Mouse (Mus musculus) neural tube, embryonic 14.5 days (tissue): ENCODE data around the gene Pus10. TPM values are rescaled to one million over a fixed set of nuclear protein-coding genes. Genes with fewer than 3 reads are reported as not detected.
"Not testable (repeated sequence)": the region's sequence is repeated elsewhere in the genome, so short reads cannot be mapped to it uniquely, and the experiment has no call there.

ENCODE experiments used
- ATAC-seq: fragments of 200-750 bp; cut with Nextera tagmentation; 2 replicates; pipeline ENCODE4 v1.8.0; 2017; ENCODE audit warnings: low read depth, mild to moderate bottlenecking, moderate TSS enrichment, moderate library complexity
- H3K27ac ChIP-seq: fragments of 300-500 bp; sonication (generic); 2 replicates; pipeline ENCODE4 v1.5.1; 2014; ENCODE audit warnings: low read depth, mild to moderate bottlenecking, control low read depth, low read length, moderate library complexity, mixed read lengths
- H3K27me3 ChIP-seq: fragments of 300-500 bp; sonication (generic); 2 replicates; pipeline ENCODE4 v1.6.1; 2014; ENCODE audit warnings: low read length; ENCODE audit not compliant: control insufficient read depth, insufficient read depth
- H3K36me3 ChIP-seq: fragments of 300-500 bp; sonication (generic); 2 replicates; pipeline ENCODE4 v1.6.1; 2014; ENCODE audit warnings: low read length, mixed read lengths; ENCODE audit not compliant: control insufficient read depth, insufficient read depth
- H3K4me1 ChIP-seq: fragments of 300-500 bp; sonication (generic); 2 replicates; pipeline ENCODE4 v1.6.1; 2014; ENCODE audit warnings: low read length; ENCODE audit not compliant: control insufficient read depth, insufficient read depth
- H3K4me2 ChIP-seq: fragments of 300-500 bp; sonication (generic); 2 replicates; pipeline ENCODE4 v1.6.1; 2014; ENCODE audit warnings: mild to moderate bottlenecking, low read depth, low read length, control low read depth
- H3K4me3 ChIP-seq: fragments of 300-500 bp; sonication (generic); 2 replicates; pipeline ENCODE4 v1.5.1; 2014; ENCODE audit warnings: low read depth, low read length, control low read depth, mixed read lengths
- H3K9ac ChIP-seq: fragments of 300-500 bp; sonication (generic); replicated peaks from 2 replicates; pipeline ENCODE4 v1.6.1; 2014; ENCODE audit warnings: low read depth, mild to moderate bottlenecking, control low read depth, low read length, mixed read lengths
- H3K9me3 ChIP-seq: fragments of 300-500 bp; sonication (generic); 2 replicates; pipeline ENCODE4 v1.6.1; 2016; ENCODE audit warnings: low read length; ENCODE audit not compliant: control insufficient read depth
- WGBS: fragments of 180-500 bp; shearing (Covaris S2); extraction: QIAGEN DNeasy Blood & Tissue Kit; methylation state at CpG from one replicate; pipeline ENCODE4 v1.1.7; 2014; 5-methylcytosine and 5-hydroxymethylcytosine counted together
- polyA plus RNA-seq: library from polyadenylated mRNA; unstranded; fragments of >200 nt; fragmentation: Nextera tagmentation; extraction: Ambion mirVana; gene quantifications from 2 replicates; pipeline ENCODE4 v1.2.1, GENCODE M21; 2014

The Pus10 gene
- polyA plus RNA-seq, 1 experiment from 2014 or later: 13.9 TPM

- no peaks in the 10 kb centered on the region for H3K4me1 ChIP-seq
- H3K9me3 ChIP-seq: no peaks in the 10 kb centered on the region
- H3K4me3 ChIP-seq: no peak overlapping the region
- H3K4me2 ChIP-seq: no peak overlapping the region
- no peak overlapping the region for H3K27ac ChIP-seq
- 96% methylated on average over 2 of the region's 2 CpGs for WGBS
- no peaks in the 10 kb centered on the region for H3K36me3 ChIP-seq
- no peaks in the 10 kb centered on the region for H3K27me3 ChIP-seq
- H3K9ac ChIP-seq: no peak overlapping the region
- ATAC-seq: no peak
Measured at GRCm38 (mm10) chr11:23762635-23763034, 97.2 kb downstream of the Pus10 start.

- not testable (repeated sequence) for H3K4me3 ChIP-seq, H3K4me1 ChIP-seq, H3K36me3 ChIP-seq, H3K9me3 ChIP-seq, H3K27me3 ChIP-seq, H3K4me2 ChIP-seq, ATAC-seq, H3K27ac ChIP-seq, H3K9ac ChIP-seq
- 94% methylated on average over 4 of the region's 5 CpGs for WGBS
Measured at GRCm38 (mm10) chr11:23767369-23767768, 101.9 kb downstream of the Pus10 start.

- Histone ChIP-seq H3K4me2 (no peak overlapping the region), H3K27me3 (no peaks in the 10 kb centered on the region), H3K9me3 (no peaks in the 10 kb centered on the region), H3K4me1 (no peaks in the 10 kb centered on the region), H3K4me3 (no peak overlapping the region), H3K9ac (no peak overlapping the region), H3K27ac (no peak overlapping the region), H3K36me3 (no peaks in the 10 kb centered on the region)
- WGBS: 77% methylated on average over 1 of the region's 1 CpGs
- ATAC-seq: no peak
Measured at GRCm38 (mm10) chr11:23767928-23768327, 102.5 kb downstream of the Pus10 start.

- H3K4me3 ChIP-seq: no peak overlapping the region
- no peak for ATAC-seq
- H3K27me3 ChIP-seq: no peaks in the 10 kb centered on the region
- no peak overlapping the region for H3K9ac ChIP-seq
- no peaks in the 10 kb centered on the region for H3K4me1 ChIP-seq
- H3K27ac ChIP-seq: no peak overlapping the region
- H3K9me3 ChIP-seq: no peaks in the 10 kb centered on the region
- no peak overlapping the region for H3K4me2 ChIP-seq
- H3K36me3 ChIP-seq: no peaks in the 10 kb centered on the region
Measured at GRCm38 (mm10) chr11:23769033-23769432, 103.6 kb downstream of the Pus10 start.

- ATAC-seq: peak; percentile 3; the same call in 1 of the 2 replicates
Measured at GRCm38 (mm10) chr11:23769686-23770509, 104.4 kb downstream of the Pus10 start.

GRCm38 (mm10) chr11:23770510-23770759 lies 105.0 kb downstream of the Pus10 start:
- peak overlapping the region; percentile 70 for H3K9ac ChIP-seq
- H3K4me2 ChIP-seq: peak overlapping the region; percentile 73
- peak overlapping the region; percentile 78 for H3K4me3 ChIP-seq
- H3K27me3 ChIP-seq: no peaks in the 10 kb centered on the region
- H3K36me3 ChIP-seq: no peaks in the 10 kb centered on the region
- H3K9me3 ChIP-seq: no peaks in the 10 kb centered on the region
- H3K4me1 ChIP-seq: no peaks in the 10 kb centered on the region
- peak overlapping the region; percentile 88 for H3K27ac ChIP-seq
- under 1% methylated on average over 24 of the region's 24 CpGs for WGBS
- no peak for ATAC-seq

More at GRCm38 (mm10) chr11:23769686-23770509, 104.4 kb downstream of the Pus10 start:
- peak overlapping the region; percentile 73 for H3K4me2 ChIP-seq
- H3K9me3 ChIP-seq: no peaks in the 10 kb centered on the region
- under 1% methylated on average over 25 of the region's 25 CpGs for WGBS
- no peaks in the 10 kb centered on the region for H3K36me3 ChIP-seq
- H3K4me3 ChIP-seq: peak overlapping the region; percentile 78
- no peaks in the 10 kb centered on the region for H3K27me3 ChIP-seq
- H3K4me1 ChIP-seq: no peaks in the 10 kb centered on the region
- H3K9ac ChIP-seq: peak overlapping the region; percentile 70
- H3K27ac ChIP-seq: peak overlapping the region; percentile 88

GRCm38 (mm10) chr11:23770760-23771506 lies 105.5 kb downstream of the Pus10 start, which contains the start of gene Rel:
TSS of gene Rel (minus strand) at chr11:23770970.
- Histone ChIP-seq H3K4me3 (peak within 1 kb of the TSS; percentile 78), H3K4me1 (no peaks in the 10 kb centered on the region), H3K27me3 (no peaks in the 10 kb centered on the region), H3K9me3 (no peaks in the 10 kb centered on the region), H3K27ac (peak within 1 kb of the TSS; percentile 88), H3K4me2 (peak within 1 kb of the TSS; percentile 73), H3K9ac (peak within 1 kb of the TSS; percentile 70), H3K36me3 (no peaks in the 10 kb centered on the region)
- WGBS: under 1% methylated on average over 64 of the region's 88 CpGs
- peak; percentile 96 for ATAC-seq

GRCm38 (mm10) chr11:23771507-23772097 lies 106.1 kb downstream of the Pus10 start:
- Histone ChIP-seq H3K9ac (peak overlapping the region; percentile 70), H3K4me1 (no peaks in the 10 kb centered on the region), H3K27ac (peak overlapping the region; percentile 88), H3K27me3 (no peaks in the 10 kb centered on the region), H3K9me3 (no peaks in the 10 kb centered on the region), H3K4me2 (peak overlapping the region; percentile 73), H3K36me3 (no peaks in the 10 kb centered on the region), H3K4me3 (peak overlapping the region; percentile 78)
- ATAC-seq: no peak; the same call in 1 of the 2 replicates
- 7% methylated on average over 21 of the region's 21 CpGs for WGBS

GRCm38 (mm10) chr11:23772471-23772870 lies 107.0 kb downstream of the Pus10 start:
- ATAC-seq: no peak
- no peaks in the 10 kb centered on the region for H3K27me3 ChIP-seq
- H3K27ac ChIP-seq: no peak overlapping the region
- H3K4me3 ChIP-seq: no peak overlapping the region
- H3K36me3 ChIP-seq: no peaks in the 10 kb centered on the region
- H3K4me1 ChIP-seq: no peaks in the 10 kb centered on the region
- no peaks in the 10 kb centered on the region for H3K9me3 ChIP-seq
- no peak overlapping the region for H3K4me2 ChIP-seq
- no peak overlapping the region for H3K9ac ChIP-seq
- 45% methylated on average over 1 of the region's 1 CpGs for WGBS
